Mouse (Mus musculus) ovary, adult 18-20 months (tissue): ENCODE results near the gene Sirt4.
"Not testable (repeated sequence)": the region's sequence is repeated elsewhere in the genome, so short reads cannot be mapped to it uniquely, and the experiment has no call there.

Experiments used
- DNase-seq: peaks from one replicate; pipeline ENCODE4 v3.0.0; 2022; ENCODE audit warnings: low spot score, mixed read lengths

Sirt4 gene

DNA sequence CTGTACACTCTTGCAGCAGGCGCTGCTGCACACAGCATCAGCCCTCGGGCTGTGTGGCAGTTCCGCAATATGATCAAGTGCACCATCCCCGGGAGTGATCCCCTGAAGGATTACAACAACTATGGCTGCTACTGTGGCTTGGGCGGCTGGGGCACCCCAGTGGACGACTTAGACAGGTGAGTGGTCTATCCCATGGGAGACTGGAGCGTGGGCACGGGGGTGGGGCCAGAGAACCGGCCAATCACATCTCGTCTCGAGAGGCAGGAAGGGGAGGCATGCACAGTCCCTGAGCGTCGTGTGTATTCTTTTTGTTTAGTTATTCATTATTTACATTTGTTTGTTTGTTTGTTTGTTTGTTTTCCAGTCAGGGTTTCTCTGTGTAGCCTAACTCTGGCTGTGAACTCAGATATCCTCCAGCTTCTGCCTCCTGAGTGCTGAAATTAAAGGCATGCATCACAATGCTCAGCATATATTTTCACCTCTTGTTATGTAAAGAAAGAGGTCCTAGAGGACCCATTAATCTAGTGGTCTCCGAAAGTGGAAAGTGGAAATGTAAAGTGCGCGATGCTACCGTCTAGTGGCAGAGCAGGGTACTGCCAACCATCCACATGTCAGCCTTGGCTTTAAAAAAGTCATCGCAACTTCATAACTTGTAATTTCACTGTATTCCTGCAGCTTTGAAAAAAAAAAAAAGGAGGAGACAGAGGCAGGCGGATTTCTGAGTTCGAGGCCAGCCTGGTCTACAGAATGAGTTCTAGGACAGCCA, 13.6 kb downstream of the Sirt4 start:
- DNase-seq = no peak

DNA sequence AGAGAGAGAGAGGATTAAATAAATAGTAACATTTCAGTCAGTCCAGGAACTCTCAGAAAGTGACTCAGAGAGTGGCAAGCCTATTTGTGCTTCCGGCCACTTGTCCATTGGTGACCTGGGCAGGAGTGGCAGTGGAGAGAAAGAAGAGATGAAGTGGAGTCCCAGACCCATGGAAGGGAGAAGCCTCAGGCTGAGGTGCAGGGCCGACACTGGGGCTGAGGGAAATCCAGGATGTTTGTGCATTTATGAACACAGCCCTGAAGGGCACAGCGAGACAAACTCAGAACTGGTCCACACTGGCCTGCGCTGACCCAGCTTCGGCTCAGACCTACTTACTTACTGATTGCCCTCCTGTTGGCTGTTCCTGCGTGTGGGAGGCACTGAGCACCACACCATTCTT, 14.7 kb downstream of the Sirt4 start:
- DNase-seq = no peak

DNA sequence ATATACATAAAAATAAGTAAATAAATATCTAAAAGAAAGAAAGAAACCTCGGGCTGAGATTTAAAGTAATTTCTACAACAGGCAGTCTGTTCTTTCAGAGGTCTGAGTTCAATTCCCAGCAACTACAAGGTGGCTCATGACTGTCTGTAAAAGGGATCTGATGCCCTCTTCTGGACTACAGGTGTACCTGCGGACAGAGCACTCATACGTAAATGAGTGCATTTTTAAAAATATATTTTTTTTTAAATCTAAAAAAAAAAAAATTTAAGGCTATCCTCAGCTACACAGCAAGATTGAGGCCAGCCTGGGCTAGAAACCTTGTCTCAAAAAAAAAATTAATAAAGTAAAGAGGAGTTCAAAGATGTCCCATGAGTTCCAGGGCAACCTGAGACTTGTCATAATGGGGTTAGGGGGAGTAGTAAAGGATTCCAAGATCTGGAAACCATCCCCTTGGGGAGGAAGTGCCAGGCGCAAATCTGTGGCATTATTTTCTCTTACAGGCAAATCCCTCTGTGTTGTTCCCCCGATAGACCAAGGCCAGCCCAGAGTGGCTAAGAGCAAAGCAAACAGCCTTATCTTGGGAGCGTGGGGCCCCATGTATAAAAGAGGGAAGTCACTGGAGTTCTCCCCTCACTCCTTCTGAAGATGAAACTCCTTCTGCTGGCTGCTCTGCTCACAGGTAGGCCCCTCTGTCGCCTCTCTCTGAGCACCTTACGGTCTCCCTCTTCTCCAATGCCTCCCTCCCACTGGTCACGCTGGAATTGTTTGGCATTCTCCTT, 18.7 kb downstream of the Sirt4 start, which contains the start of gene Pla2g1b:
Gene Pla2g1b, plus strand, starts transcription at position 621 of the 779 bp plus-strand sequence.
- DNase-seq = no peak

DNA sequence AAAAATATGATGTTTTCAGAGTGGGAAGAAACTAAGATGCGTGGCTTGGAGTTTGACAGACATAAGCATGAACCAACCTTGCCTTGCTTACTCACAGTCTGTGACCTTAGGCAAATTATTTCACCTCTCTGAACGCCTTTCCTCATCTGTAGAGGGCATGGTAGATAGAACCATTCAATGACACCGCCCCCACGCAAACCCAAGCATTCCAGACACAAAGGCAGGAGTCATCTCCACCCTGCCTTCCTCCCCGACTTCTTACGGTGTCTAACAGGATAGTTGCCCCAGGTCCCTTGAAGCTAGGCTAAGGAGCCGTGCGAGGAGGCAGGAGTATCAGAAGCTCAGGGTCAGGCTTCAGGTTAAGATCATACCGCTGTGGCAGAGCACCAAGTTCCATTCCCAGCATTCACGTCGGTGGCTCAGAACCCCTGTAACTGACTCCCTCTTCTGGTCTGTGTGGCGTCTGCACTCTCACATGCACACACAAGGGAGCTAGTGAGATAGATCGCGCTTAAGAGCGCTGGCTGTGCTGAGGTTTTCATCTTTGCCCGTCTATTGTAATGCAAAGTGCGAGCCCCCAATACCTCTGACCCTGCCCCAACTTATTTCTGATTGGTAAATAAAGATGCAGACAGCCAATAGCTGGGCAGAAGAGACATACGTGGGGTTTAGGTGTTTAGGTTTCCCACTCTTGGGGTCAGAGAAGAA, 20.0 kb downstream of the Sirt4 start:
- DNase-seq = no peak

DNA sequence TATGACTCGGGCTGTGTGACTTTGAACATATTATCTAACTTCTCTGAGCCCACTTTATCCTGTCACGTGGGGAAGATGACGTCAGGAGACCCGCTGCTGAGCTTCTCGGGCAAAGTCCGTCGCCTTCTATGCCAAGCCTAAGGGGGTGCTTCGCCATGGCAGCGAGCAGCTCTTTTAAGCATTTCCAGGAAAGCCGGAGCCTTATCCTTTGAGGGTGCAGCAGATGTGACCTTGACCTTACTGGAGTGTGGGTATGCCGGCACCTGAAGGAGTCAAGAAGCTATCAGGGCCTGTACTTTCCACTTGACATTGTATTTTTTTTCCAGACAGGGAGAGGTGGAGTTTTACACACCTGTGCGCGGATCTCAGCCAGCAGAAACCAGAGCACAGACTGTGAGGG, 25.6 kb downstream of the Sirt4 start:
- no peak for DNase-seq

DNA sequence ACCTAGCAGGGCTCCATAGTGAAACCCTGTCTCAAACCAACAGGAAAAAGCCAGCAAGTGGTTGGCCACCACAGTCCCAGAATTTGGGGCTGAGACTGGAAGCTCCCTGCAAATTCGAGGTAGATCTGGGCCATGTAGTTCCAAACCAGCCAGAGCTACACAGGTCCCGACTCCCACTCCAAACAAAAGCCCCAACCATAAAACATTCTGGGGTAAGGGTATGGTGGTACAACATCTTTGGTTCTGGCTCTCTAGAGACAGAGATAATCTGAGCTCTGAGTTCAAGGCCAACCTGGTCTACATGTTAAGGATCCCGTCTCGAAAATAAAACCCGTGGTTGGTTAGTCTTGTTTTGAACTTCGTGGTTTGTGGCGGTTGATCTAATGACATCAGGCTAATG, 28.7 kb downstream of the Sirt4 start:
- DNase-seq = no peak

DNA sequence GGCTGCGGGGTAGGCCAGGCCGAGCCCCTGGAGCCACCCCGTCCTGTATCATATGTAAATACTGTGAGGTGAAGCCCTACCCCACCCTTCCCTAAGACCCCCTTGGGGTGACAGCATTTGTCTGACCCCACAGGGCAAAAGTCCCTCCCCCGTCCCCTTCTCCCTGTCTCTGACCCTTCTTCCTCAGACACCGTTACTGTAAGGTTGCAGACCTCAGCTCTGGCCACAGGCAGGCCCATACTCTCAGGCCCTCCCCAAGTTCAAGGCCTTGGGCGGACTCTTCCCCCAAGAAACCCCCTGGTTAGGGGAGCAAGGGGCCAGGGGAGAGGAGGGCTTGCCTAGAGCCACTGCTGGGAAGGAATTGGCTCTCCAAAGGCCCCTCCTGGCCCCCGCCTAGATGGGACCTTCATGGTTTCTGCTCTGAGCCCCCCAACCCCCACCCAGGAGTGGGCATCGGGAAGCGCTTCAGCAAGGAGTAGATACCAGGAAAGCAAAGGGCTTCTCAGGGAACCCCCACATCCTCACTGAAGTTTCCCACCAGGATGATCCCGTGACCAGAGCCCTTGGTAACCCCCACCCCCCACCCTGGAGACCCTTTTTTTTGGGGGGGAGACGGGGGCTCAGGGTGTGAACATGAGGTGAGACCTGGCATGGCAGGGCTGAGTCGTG, 30.0 kb downstream of the Sirt4 start:
- no peak for DNase-seq

DNA sequence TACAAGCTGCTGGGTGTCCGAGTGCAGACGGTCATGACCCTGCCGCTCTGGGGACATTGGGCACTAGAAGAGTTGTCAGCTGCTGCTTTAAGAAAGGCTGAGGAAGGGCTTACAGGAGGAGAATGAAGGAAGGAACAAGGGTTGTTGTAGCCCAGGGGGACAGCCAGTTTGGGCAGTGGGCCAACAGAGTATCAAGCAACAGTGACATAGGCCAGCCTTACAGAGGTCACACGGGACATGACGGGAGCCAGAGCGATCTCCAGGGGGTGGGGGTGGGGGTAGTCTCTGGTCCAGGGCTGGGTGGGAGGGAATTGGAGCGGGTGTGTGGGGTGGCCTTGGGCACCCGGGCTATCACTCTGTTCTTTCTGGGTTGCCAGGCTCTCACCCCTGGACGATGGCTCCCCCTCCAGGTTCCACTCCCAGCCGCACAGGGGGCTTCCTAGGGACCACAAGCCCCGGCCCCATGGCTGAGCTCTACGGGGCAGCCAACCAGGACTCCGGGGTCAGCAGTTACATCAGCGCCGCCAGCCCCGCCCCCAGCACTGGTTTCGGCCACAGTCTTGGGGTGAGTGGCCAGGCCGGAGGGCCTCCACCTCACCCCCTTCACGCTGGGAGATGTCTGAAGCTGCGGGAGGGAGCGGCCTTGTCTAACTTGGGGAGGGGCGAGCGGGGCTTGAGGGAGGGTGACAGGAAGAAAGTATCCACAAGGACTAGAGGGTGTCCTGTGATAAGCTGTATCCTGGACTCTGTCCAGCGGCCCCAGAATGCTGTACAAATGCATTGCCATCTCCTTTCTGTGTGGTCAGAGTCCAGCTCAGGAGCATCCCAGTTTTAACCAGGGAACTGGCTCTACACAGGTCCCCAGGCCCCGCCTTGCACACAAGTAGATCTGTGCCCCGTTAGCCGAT, 33.9 kb downstream of the Sirt4 start:
- DNase-seq = no peak

DNA sequence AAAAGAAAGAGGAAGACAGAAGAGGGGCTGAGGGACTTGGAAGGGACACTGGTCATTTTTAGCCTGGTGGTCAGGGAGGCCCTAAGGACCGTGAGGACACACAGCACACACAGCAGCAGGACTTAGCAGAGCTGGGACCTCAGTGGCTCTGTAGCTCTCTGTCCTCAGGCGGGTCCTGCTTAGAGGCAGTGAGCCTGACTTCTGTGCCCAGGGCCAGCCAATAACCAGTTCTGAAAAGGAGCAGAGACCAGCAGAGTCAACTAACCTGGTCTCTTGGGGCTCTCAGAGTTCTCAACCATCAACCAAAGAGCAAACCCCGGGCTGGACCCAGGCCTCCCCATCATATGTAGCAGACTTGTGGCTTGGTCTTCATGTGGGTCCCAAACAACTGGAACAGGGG, 35.3 kb downstream of the Sirt4 start:
- DNase-seq = no peak

DNA sequence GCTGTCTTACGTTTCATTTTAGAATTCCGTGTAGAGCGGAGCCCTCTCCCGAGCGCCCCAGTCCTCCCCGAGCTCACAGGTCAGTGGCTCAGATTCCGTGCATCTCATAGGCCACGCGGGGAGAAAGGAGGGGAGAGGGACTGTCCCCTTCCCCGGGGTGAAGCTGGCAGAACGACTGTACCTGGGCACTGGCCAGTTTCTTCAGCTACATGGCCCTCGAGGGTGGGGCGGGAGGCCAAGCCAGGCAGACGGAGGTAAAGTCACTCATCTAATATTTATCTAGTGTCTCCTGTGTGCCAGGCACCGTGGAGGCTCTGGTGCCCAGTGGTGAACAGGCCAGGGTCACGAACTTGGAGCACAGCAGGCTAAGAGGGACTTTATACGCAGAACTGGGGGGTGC, 37.4 kb downstream of the Sirt4 start:
- no peak for DNase-seq

DNA sequence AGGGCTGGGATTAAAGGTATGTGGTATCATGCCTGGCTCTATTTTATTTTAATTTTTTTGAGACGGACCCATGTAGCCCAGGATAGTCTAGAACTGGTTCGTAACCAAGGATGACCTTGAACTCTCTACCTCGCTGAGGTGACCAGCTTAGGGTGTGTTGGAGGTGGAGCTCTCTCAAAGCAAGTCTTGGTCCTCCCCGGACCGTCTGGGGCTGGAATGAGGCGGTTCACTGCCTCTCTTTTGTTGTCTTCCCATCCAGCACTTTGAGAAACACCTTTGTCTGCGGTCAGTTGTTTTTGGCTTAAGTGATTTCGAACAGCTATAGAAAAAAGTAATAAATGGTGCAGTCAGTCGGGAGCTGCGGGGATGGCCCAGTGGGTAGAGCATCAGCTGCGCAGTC, 40.4 kb downstream of the Sirt4 start:
- DNase-seq = no peak

DNA sequence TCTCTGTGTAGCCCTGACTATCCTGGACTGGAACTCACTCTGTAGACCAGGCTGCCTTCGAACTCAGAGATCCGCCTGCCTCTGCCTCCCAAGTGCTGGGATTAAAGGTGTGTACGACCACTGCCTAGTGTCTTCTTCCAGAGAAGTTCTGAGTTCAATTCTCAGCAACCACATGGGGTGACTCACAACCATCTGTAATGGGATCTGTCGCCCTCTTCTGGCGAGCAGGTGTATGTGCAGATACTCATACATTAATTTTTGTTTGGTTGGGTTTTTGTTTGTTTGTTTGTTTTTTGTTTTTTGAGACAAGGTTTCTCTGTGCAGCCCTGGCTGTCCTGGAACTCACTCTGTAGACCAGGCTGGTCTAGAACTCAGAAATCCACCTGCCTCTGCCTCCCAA, 41.9 kb downstream of the Sirt4 start:
- DNase-seq = not testable (repeated sequence)

DNA sequence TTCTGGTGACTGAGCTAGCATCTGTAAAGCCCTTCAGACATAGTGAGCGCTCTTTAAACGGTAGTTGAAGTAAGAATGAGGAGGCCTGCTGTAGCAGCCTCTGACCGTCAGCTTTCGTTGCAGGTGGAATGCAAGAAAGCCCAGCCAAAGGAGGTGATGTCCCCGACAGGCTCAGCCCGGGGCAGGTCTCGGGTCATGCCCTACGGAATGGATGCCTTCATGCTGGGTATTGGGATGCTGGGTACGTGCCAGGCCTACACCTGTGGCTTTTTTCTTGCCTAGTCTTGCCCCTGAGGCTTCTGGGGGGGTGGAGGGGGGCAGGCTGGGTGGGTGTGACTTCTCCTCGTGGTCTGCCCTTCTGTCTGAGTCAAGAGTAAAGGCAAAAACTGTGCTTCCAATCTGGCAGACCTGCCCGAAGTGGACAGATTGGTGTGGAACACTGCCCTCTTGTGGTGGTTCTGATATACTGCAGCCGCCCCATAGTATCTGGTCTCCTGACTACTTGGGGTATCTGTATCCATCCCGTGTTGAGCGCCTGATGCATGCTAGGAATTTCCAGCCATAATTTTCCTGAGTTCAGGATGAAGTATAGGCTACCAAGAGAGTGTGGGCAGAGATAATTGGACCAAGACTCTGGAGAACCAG, 43.2 kb downstream of the Sirt4 start:
- peak; percentile 58 for DNase-seq

DNA sequence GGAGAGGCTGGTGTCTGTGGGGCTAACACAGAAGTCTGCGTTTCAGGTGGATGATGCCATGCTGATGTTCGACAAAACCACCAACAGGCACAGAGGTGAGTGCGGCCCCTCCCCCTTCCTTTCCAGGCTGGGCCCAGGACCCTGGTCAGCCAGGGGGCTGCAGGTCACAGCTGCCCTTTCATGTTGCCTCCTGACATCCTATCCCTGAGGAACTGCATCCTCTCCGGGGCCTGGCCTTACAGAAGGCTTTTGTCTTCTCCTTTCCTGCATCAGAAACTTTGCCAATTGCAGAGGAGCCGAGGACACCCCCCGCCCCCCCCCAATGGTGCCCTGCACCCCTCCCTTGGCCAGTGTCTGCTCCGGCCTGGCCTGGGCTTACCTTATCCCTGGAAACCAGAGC, 45.9 kb downstream of the Sirt4 start:
- no peak for DNase-seq

DNA sequence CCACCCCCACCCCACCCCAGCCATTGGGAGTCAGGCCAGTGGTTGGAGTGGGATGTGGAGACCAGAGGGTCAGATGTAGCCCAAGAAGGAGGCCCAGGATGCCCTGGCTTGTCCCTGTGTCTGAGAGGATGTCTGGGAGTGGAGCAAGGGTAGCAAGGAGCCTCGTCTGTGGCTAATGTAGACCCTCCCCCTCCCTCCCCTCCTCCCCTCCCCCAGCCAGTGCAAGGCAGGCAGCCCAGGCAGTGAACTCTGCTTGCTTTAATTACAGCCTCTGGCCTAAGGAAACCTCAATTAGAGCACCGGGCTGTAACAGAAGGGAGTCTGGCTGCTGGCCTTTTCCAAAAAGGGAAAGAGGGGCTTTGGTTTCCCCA, 46.6 kb downstream of the Sirt4 start:
- no peak for DNase-seq

DNA sequence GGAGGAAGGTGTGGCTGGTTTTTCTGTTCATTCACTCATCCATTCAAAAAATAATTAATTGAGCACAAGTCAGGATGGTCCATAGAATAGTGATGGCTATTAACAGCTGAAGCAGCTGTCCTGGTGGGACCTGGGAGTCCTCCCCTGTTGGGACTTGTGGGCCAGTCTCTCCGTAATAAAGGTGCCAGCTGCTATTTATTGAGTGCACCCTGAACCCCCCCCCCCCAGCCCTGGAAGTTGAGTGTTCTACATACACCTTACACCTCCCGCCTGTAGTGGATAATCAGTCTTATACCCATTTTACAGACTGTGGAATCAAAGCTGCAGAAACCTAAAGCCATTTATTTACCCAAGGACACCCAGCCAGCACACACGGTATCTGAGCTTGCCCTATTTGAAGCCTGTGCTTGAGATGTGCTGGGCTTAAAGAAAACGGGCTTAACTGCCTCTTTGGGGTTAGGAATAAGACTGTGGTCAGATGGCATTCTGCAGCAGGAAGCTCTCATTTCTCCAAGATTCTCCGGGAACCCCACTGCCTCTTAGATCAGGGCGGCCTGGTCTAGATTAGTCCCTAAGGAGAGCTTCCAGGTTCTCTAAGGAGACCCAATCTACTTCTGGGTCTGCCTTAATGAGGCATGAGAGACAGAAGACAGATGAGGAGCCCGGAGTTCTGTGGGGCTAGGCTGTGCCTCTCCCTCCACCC, 47.1 kb downstream of the Sirt4 start:
- no peak for DNase-seq

DNA sequence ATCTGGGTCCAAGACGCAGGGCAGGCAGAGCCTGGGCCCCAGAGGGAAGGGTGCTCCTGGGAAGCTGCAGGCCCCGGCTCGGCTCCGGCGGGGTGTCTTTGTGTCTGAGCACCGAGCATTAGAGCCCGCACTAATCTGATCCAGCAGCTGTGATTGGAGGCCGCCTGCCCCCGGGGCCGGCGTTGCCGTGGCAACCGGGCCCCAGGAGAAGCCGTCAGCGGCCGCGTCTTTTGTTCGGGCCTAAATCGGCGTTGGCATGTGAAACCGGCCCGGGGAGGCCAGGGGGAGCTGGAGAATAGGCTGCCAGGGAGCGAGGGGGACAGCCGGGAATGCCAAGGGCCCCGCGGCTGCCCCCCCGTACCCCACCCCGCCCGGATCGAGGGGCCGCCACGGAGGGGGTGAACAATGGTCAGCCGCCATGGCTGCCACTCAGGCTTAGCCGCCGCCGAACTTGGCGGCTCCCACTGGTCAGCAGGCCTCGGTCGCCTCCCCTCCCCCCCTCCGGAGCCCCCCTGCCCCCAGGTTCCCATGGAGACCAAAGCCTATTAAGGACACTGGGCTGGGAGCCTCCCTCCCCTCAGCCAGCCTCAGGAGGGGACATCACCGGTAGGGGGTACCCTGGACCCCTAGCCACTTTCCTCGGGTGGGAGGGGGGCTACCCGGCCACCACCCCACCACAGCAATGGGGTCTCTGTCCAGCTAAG, 48.0 kb downstream of the Sirt4 start:
- DNase-seq = peak; percentile 73

DNA sequence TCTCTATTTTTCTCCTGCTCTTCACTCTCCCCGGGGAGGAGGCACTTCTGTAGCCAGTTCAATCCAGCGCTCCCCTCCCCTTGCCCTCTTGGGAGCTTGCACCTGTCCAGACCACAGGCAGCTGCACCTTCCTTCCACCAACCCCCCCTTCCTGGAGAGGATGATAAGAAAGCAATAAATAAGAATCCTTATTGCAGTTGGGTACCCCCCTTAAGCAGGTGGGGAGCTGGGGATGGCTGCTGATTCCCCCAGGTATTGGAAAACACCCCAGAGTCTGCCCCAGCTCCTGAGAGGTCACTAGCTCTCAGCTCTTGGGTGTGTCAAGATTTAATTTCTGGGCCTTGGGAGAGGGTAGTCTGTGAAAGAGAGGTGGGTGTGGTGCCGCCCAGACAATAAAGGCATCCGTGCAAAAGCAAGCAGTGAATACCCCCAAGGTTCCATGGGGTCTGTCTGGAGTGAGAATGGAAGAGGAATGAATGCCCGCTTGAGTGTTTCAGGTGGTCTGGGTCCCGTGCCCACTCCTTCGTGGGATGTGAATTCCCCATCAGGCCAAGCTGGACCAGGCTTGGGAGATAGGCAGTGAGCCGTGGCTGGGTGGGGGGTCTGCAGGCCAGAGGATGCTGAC, 48.7 kb downstream of the Sirt4 start:
- DNase-seq = no peak
